Mouse (Mus musculus) left cerebral cortex, adult 11 months (tissue): ENCODE data around the gene Rpl13a.

Experiments used
- DNase-seq: peaks from one replicate; pipeline ENCODE4 v3.0.0; 2022; ENCODE audit warnings: low spot score

Rpl13a gene

GRCm38 (mm10) chr7:45090251-45090977, 38.1 kb downstream of the Rpl13a start:
- DNase-seq = no peak

- no peak for DNase-seq
These were observed 40.0 kb downstream of the Rpl13a start for GRCm38 (mm10) chr7:45088597-45088996.

DNA sequence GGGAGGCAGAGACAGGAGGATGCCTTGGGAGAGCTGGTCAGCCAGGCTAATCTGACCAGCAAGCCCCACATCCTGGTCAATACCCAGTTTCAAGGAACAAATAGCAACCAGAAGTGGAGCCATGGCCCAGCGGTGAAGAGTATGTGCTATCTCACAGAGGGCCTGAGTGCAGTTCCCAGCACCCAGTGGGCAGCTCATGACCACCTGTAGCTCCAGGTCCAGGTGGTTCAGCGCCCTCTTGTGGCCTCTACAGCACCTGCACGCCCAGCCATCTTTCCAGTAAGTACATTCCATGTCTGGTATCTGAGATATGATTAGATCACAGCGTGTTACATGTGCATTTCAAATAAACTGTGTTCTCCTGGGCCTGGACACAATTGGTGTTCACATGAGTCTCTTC, 42.5 kb downstream of the Rpl13a start:
- DNase-seq = no peak

DNA sequence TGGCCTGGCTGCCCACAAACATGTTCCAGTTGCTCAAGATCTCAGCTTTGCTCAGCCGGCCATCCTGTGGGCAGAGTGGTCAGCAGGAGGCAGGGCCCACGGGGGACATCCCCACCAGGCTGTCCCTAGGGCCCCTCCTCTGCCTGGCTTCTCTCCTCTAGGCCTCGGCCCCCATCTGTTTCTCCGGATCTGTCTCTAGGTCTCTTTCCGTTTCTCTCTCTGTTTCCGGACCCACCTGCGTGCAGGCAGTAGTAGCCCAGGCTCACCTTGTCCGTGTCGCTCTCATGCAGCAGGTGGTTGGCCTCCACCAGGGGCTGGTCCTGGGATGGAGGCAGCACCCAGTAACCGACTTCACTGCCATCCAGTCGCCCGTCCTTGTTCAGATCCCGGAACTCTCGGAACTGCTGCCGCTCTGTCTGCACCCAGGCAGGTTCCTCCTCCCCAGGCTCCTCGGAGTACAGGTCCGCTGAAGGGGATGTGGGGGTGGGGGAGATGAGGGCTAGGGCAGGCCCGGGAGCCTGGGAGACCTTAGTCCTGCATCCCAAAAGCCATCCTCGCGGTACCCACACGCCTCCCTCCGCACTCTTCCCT, 45.2 kb downstream of the Rpl13a start:
- no peak for DNase-seq

DNA sequence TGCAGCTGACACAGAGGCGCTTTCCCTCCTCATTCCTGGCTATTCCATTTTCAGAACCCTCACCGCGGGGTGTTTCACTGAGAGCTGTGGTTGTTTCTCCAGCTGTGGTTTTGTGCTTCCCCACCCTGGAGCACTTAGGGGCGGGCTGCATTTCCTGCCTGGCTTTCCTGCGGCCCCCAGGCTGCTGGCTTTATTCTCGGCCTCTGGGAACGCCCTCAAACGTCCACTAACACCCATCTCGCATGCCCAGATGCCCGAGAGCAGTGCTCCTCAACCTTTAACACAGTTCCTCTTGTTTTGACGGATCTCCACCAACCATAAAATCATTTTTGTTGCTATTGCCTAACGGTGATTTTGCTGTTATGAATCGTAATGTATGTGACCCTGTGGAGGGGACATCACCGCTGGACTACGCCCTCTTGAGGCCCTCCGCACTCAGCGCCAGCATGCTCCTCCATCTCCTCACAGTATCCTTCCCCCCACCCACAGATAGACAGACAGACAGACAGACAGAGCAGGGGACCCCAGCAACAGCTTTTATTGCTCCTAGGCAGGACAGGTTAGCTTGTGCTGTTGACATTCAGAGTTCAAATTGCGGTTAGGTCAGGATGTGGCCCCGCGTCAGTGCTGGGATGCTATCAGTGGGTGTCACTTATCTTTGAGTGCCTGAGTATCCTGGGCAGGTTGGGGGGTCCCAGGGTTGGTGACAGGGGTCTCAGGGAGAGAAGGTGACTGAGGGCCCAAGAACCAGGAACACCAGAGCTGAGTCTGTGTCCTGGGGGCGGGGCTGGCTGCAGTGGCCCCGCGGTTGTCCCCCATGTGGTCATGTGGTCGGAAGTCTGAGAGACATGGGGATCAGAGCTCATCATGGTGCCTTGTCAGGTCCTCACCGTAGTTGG, 45.9 kb downstream of the Rpl13a start:
- no peak for DNase-seq

- no peak for DNase-seq
These were observed 47.5 kb downstream of the Rpl13a start for GRCm38 (mm10) chr7:45081016-45081415.

- peak; percentile 76 for DNase-seq
These were observed 48.7 kb downstream of the Rpl13a start for GRCm38 (mm10) chr7:45079856-45080255.

- no peak for DNase-seq
These were observed 50.0 kb downstream of the Rpl13a start for GRCm38 (mm10) chr7:45078513-45078912.

DNA sequence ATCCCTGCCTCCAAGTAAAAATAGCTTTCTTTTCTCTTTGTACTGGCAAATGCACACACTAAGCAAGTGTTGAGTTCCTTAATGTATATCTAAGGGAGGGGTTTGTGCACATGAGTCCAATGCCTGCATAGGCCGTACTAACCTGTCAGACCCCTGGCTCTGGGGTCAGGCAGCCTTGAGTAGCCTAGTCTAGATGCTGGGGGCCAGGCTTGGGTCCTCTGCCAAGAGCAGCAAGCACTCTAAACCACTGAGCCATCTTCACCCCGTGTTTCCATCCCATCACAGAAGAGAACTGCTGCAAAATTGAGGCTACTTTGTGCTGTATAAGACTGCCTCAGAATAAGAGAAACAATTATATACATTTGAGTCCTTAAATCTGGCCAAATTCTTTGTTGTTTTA, 50.7 kb downstream of the Rpl13a start:
- DNase-seq = no peak

DNA sequence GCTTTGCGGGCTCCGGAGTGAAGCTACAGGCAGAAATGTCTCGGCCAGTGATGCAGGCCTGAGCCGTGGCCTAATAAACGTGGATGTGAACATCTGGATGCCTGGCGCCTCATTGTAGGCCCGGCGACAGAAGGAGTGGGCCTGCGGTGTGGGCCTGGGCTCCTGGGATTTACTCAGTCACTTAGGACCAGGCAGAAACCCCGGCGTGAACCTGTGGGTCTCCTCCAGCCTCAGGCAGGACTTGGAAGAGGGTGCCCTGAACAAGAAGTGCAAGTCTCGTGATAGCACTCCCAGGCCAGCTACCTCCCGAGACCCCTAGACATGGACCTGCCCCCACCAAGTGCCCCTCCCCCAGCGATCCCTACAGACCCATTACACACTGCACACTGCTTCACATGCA, 51.2 kb downstream of the Rpl13a start:
- no peak for DNase-seq

- no peak for DNase-seq
These were observed 52.1 kb downstream of the Rpl13a start for GRCm38 (mm10) chr7:45076501-45076900.
